Mouse (Mus musculus) cortical plate, adult 2 months (tissue): ENCODE measurements at regions not wholly inside any gene's neighbourhood (a gene's known extent, or its start where the extent isn't known, plus 50 kb on each side); places are given as distances from the start of the nearest gene placed in this dataset.

ENCODE experiments used
- CTCF ChIP-seq: fragments of 200-500 bp; IDR thresholded peaks from 2 replicates; pipeline ENCODE4 v1.5.1; 2011; ENCODE audit warnings: mild to moderate bottlenecking, control low read depth, low read length; ENCODE audit not compliant: insufficient read depth; ENCODE audit errors: extremely low read depth
- POLR2A ChIP-seq: fragments of 200-500 bp; IDR thresholded peaks from 2 replicates; pipeline ENCODE4 v1.6.1; 2011; ENCODE audit warnings: mild to moderate bottlenecking, low read length, control low read depth; ENCODE audit not compliant: insufficient read depth; ENCODE audit errors: extremely low read depth

- TF ChIP-seq POLR2A (no peak), CTCF (0 out of 2 replicates have a peak, but pooled peaks have one; percentile 4)
Observed at GRCm38 (mm10) chr13:72557951-72558350, 70.7 kb upstream of the Irx2 start.
